Mouse (Mus musculus): ENCODE results near the gene Ghrh.

Ghrh gene

GRCm38 (mm10) chr2:157343337-157343736 lies 4.0 kb downstream of the Ghrh start:
- no peak for DNase-seq

GRCm38 (mm10) chr2:157342328-157342926 lies 4.9 kb downstream of the Ghrh start:
- no peak for DNase-seq

DNA sequence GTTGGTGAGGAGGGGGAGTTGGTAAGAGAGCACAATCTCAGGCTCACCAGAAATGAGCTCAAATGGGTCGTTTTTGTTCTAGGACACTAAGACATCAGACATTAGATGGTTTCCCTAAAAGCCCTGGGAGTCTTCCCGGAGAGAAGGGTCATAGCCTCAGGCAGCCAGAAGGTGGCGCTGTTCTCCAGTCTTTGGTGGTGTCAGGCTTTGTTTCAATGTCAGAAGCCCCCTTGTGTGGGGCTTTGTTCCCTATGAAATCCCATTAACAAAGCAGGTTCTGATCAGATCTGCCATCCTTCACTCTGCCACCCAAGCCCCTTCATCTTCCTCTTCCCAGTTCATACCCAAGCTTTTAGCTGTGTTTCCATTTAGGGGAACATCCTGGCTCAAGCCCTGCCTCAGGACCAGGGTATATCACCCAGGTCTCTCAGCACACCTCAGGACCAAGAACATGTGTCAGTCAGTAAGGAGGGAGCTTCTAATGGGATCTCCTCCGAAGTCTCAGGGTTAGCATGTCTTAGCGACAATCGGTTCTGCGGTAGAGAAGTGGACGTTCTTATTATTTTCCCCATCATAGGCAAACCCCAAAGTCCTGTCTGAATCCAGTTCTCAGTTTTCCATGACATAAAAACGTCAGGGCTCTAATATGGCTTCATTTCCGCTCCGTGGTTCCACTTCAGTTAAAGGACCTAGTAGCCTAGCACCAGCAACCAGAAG lies 5.6 kb downstream of the Ghrh start:
- DNase-seq = peak; percentile 92

- peak; percentile 38 for DNase-seq
These were observed 7.0 kb downstream of the Ghrh start for GRCm38 (mm10) chr2:157340221-157340741.

DNA sequence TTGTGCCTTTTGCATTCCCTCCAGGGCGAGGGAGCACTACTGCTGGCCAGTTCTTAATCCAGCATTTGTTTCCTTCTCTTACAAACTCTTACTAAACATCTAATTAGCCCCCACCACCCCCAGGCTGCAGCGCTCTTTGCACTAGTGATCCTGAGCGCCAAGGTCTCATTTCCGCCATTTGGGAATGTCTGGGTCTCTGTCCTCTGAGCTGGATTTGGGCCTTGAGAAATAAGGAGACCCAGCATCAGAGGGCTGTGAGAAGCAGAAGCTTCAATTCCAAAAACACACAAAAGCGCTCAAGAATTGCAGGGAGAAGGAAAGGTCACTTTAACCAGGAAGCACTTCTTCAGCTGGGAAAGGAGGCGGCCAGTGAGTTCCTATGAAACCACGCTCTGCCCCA lies 7.8 kb downstream of the Ghrh start:
- no peak for DNase-seq

DNA sequence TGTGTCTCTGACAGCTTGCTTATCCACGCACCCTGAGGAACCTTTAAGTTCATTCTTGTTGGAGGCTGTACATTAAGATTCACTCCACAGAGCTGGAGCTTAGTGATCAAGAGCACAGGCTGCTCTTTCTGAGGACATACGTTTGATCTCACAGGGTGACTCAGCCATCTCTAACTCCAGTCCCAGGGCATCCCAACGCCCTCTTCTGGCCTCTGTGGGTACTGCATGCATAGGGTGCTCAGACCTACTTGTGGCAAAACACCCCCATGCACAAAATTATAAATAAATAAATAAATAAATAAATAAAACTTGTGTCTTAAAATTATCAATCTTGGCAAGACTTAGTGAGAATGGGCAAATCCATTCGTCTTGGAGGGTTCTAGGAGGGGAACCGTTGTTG lies 8.6 kb downstream of the Ghrh start:
- DNase-seq = peak; percentile 74

DNA sequence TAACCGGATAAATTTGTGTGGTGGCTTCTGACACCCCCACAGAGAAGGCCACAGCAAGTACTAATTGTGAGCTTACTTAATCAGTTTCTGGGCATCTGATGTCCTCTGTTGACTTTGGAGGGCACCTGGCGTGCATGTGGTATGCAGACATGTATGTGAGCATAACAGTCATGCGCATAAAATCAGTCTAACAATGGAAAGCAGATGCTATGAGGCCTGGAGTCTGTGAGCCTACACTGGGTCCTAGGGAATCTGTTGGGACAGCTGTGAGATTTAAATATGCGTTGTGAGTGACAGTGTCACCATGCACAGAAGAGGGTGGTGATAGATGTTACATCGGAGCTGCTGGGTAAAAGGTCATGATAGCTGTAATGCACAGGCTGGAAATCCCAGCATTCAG lies 15.2 kb downstream of the Ghrh start:
- DNase-seq = no peak

DNA sequence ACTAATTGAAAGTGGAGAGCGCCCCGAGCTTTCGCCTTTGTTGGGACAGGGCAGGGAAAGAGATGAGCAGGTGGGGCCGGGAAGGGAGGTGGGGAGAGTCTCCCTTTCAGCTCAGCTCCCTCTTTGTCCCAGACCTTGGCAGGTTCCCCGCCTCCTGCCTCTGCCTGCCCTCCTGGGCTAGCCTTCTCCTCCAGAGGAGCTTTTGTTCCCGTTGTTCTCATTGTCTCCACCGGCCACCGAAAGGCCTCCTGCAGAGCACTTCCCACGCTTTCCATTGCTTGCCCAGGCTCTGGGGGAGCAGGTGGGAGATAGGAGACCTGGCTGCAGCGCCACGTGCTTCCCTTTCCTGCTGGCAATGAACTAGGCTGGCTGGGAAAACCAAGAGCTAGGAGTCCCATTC lies 18.7 kb downstream of the Ghrh start:
- DNase-seq = no peak

DNA sequence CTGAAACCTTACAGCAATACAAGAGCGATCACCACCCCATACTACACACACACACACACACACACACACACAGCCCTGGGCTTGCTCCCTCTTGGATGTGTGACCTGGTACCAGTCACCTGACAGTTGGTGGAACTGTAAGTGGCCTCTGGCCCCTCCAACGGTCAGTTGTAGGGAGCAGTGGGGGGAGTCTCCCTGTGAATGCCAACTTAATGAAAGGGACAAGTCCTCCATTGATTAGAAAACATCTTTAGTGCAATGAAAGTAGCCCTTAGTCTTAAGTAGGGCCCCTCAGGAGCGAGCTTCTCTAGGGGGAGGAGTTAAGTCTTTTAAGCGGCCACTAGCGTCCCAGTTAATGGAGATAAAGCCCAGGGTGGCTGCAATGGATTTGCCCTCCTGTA lies 19.2 kb downstream of the Ghrh start:
- DNase-seq = no peak

DNA sequence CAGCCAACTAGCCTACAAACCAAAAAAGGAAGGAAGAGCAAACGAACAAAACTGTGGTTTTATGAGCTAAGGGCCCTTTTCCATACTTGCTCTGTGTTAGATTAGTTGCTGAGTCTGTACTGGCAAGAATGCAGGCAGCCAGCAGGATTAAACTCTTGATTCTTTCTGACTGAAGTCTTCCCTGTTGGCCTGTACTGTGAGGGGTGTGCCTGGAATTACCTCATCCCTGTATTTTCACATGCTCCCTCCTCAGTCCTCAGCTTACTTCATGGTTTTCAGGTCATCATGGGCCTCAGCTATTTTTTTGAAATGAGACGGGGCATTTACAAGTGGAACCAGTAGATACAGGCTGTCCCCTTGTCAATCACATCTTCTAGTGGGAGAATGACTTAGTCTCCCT lies 22.1 kb downstream of the Ghrh start:
- DNase-seq = no peak

- no peak for DNase-seq
These were observed 25.1 kb downstream of the Ghrh start for GRCm38 (mm10) chr2:157322029-157322766.

GRCm38 (mm10) chr2:157320886-157321285 lies 26.4 kb downstream of the Ghrh start:
- DNase-seq = no peak

DNA sequence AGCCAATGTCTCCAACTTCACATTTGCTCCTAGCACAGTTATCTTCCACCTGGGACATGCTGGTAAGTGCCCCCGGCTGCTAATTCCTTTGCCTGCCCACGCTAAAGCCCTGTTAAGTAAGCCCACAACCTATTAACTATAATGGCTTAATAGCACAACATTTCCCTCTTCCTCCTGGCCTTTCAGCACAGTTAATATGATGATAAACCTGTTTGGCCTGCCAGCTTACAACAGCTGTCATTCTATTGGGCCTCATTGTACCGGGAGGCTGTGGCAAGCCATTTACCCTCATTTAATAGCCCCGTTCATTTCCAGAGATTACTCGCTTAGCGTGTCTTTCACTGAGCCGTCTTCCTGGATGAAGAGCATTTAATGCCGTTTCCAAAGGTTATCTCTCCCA lies 27.2 kb downstream of the Ghrh start:
- DNase-seq = no peak

DNA sequence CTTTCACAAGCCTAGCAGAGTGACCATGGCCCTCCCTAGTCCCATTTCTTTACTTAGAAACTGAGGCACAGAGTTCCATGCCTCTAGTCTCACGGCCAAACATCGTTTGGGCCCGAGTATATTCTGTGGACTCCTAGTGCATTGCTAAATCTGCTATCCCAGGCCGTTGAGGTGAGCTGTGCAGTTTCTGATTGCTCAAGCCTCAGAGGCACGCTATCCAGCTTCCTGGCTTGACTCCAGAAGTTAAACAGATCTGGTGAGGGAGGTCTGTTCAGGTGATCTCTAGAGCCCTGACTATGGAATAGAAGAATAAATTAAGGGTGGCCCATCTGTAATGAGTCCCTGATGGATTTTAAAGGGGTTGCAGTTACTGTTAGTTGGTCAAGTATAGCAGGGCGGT lies 30.1 kb downstream of the Ghrh start:
- no peak for DNase-seq

GRCm38 (mm10) chr2:157316358-157316933 lies 30.9 kb downstream of the Ghrh start:
- DNase-seq = no peak

- no peak for DNase-seq
These were observed 31.8 kb downstream of the Ghrh start for GRCm38 (mm10) chr2:157315486-157315885.

DNA sequence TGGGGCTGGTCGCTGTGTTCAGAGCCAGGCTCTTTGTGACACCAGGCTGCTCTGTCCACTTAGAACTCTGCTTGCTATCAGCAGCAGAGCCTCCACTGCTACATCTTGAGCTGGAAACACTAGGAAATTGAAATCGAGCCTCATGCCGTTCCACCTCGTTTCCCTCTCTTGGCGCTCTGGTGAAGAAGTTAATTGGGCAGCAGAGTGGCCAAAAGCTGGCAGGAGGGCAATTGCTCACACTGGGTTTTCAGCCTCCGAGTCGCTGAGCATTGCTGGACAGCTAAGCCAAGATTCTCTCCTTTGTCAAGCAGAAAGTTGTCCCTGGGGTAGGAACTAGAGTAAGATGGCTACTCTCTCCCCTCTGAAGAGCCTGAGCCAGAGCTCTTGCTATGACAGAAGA lies 33.0 kb downstream of the Ghrh start:
- DNase-seq = no peak

DNA sequence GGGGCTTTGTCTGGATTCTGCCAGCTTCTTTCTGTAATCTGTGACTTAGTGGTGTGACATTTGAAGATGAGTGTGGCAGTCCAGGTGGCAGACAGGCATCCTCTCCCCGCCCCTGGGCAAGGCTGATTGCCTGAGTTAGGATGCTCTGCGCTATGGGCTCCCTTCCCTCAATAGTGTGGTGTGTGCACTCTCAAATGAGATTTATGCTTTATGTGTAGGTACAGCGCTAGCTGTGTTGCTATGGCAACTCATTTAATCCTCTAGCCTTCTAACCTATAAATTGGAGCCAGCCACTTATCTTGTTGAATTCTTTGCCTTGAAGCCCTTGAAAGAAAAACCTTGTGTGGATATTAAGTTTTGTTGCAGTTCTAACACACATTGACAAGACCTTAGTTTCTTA lies 33.6 kb downstream of the Ghrh start:
- DNase-seq = no peak

DNA sequence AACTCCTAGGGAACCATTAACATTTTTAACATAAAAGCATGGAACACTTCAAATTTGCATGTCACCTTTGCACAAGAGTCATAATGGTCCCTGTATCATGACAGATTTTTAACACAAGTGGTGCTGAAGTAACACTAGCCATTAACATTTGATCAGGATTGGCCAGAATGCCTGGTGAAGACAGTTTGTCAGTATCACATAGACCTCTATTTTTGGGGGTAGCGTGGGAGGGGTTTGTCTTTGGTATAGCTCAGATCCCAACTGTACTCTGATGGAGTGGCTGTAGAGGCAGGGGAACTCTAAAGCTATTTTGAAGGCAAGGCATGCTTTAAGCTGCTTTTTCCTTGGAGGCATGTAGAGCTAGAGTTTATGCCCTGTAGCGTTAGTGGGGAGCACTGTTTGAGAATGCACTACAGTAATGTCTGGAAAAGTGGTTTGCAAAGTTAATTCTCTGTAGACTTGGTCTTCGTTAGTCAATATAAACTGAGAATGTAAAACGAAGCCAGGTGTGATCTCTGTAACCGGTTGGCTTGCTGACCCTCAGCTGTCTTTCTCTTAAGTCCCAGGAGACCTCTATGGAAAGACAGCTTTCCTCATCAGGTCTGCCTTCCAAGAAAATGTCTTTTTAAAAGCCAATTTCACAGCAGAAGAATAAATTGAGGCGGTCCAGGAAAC lies 36.2 kb downstream of the Ghrh start:
- no peak for DNase-seq

DNA sequence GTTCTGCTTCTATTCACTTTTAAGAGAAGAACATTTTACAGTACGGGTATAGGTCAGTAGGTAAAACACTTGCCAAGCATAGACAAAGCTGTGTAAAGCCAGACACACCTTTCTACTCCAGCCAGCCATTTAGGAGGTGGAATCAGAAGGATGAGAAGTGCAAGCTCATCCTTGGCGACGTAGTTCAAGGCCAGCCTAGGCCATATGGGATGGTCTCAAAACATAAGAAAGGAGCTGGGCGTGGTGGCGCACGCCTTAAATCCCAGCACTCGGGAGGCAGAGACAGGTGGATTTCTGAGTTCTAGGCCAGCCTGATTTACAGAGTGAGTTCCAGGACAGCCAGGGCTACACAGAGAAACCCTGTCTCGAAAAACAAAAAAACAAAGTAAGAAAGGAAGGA lies 37.7 kb downstream of the Ghrh start:
- DNase-seq = no peak

GRCm38 (mm10) chr2:157308273-157308917 lies 38.9 kb downstream of the Ghrh start:
- DNase-seq = no peak

- DNase-seq = peak; percentile 35
These were observed 39.5 kb downstream of the Ghrh start for GRCm38 (mm10) chr2:157307715-157308265.

Measured in right cerebral cortex, postnatal 4 days (tissue).